ENCODE assay signal across 21 mouse cellular contexts in the genomic region with DNA sequence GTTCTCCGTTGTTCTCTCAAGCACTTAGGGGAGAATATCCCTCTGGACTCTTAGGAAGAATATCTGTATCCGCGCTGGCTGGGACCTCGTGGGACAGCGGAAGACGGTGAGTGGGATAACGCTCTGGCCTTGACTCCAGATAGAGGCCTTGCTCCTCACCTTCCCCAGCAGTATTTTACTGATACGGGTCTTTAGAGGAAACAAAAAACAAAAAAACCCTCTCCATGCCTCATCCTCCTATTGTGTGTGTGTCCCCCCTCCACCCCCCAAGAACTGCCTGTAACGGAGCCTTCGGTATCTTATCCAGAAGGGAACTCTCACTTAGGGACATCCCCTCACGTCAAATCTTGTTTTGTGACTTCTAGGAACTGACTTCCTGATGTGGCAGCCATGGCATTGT. TPM values are rescaled to one million over a fixed set of nuclear protein-coding genes. Genes with fewer than 3 reads are reported as not detected.
DNase-seq lines count a peak whose midpoint lies in the region; ATAC-seq and TF ChIP-seq lines count a peak whose summit lies in the region.
"Had no signal": no experiment of that assay in that cellular context is flagged by ENCODE, and none has a peak within 500 bp of the region (broad histone marks: within the 10 kb centered on the region; RNA-seq: fewer than 3 reads in every experiment).

TSS of gene Oit3 (minus strand) at position 44 of the 400 bp plus-strand sequence.

- ATAC-seq in heart, embryonic 13.5 days (ENCODE audit: extremely low read depth, insufficient number of reproducible peaks, low FRiP score, low TSS enrichment) = no peak
- ATAC-seq in liver, embryonic 12.5 days = no peak
- no peak; the same call in 1 of the 2 replicates for ATAC-seq in liver, embryonic 14.5 days (ENCODE audit: insufficient read depth)
- ATAC-seq: forebrain, embryonic 16.5 days had no signal

- no peaks in the 10 kb centered on the region for H3K27me3 ChIP-seq in heart, embryonic 13.5 days (replicated peaks)
- no peaks in the 10 kb centered on the region for H3K27me3 ChIP-seq in liver, adult 2 months (ENCODE audit: control insufficient read depth, insufficient read depth, low read length)
- H3K27me3 ChIP-seq in liver, embryonic 12.5 days (replicated peaks) = no peaks in the 10 kb centered on the region; the same call in 1 of the 2 replicates
- no peaks in the 10 kb centered on the region for H3K27me3 ChIP-seq in liver, embryonic 14.5 days (ENCODE audit: control insufficient read depth, insufficient read depth, low read length)
- H3K27me3 ChIP-seq: hindbrain, embryonic 12.5 days had no signal

- H3K79me2 ChIP-seq in liver, adult 2 months (ENCODE audit: control insufficient read depth, insufficient read depth, low read length) = no peaks in the 10 kb centered on the region; the same call in 1 of the 2 replicates

- TF ChIP-seq CTCF in liver, adult 2 months (IDR thresholded peaks at IDR 0.05; ENCODE audit: low read depth, low read length) = no peak
- TF ChIP-seq CTCF in liver, embryonic 14.5 days (IDR thresholded peaks at IDR 0.05; ENCODE audit: low read depth) = no peak

- no peak for DNase-seq in heart, postnatal 36 days
- peak; percentile 22 for DNase-seq in liver, adult 2 months (ENCODE audit: extremely low read depth, low read depth, low spot score)
- DNase-seq in liver = no peak
- no peak for DNase-seq in liver, embryonic 14.5 days (ENCODE audit: low read depth in 3 of 3, low spot score in 3 of 3)
- no peak for DNase-seq in testis, postnatal 10 days (ENCODE audit: low spot score)
- DNase-seq: adrenal gland, adult 2 months; cerebellum, adult 11 months; cerebellum, adult 9-11 months; gastrocnemius, postnatal 25 days; heart, adult 2 months; kidney, adult 11 months; layer of hippocampus, adult 9-11 months; lung, adult 18-20 months had no signal

- no peak for TF ChIP-seq EP300 in liver, embryonic 14.5 days (IDR thresholded peaks at IDR 0.05; ENCODE audit: low read depth)

- 0 out of 2 replicates have a peak within 1 kb of the TSS, but pooled peaks have one; percentile 53 for H3K27ac ChIP-seq in heart, embryonic 13.5 days (replicated peaks)
- H3K27ac ChIP-seq in liver, adult 2 months (replicated peaks; ENCODE audit: insufficient read depth, low read depth, low read length) = peak within 1 kb of the TSS; percentile 83
- H3K27ac ChIP-seq in liver, embryonic 12.5 days = no peak within 1 kb of the TSS
- H3K27ac ChIP-seq in liver, embryonic 14.5 days = no peak within 1 kb of the TSS
- H3K27ac ChIP-seq: forebrain, embryonic 10.5 days; heart, adult 2 months; hindbrain, embryonic 12.5 days; kidney, postnatal 0 days; midbrain, embryonic 10.5 days had no signal

- H3K9ac ChIP-seq in heart, embryonic 13.5 days = no peak within 1 kb of the TSS
- H3K9ac ChIP-seq in liver, adult 2 months (ENCODE audit: low read depth, low read length) = peak within 1 kb of the TSS; percentile 67
- no peak within 1 kb of the TSS for H3K9ac ChIP-seq in liver, embryonic 12.5 days
- no peak within 1 kb of the TSS for H3K9ac ChIP-seq in liver, embryonic 14.5 days (replicated peaks)
- H3K9ac ChIP-seq: hindbrain, embryonic 12.5 days had no signal

- no peaks in the 10 kb centered on the region for H3K9me3 ChIP-seq in heart, embryonic 13.5 days
- no peaks in the 10 kb centered on the region for H3K9me3 ChIP-seq in liver, embryonic 12.5 days (replicated peaks)
- H3K9me3 ChIP-seq in liver, embryonic 14.5 days (ENCODE audit: control insufficient read depth, low read length) = no peaks in the 10 kb centered on the region
- H3K9me3 ChIP-seq: forebrain, embryonic 10.5 days; hindbrain, embryonic 12.5 days; midbrain, embryonic 10.5 days had no signal

- no peak within 1 kb of the TSS for H3K4me2 ChIP-seq in heart, embryonic 13.5 days
- H3K4me2 ChIP-seq in liver, embryonic 12.5 days = no peak within 1 kb of the TSS
- H3K4me2 ChIP-seq in liver, embryonic 14.5 days (ENCODE audit: low read depth) = no peak within 1 kb of the TSS
- H3K4me2 ChIP-seq: hindbrain, embryonic 12.5 days had no signal

- intact Hi-C loops in heart, postnatal 36 days (cut with DNase I) = no loop called here

- no peak for TF ChIP-seq POLR2A in liver, adult 2 months (IDR thresholded peaks at IDR 0.05; ENCODE audit: extremely low read depth, insufficient read depth, low read length)

- H3K4me1 ChIP-seq in heart, embryonic 13.5 days = peaks cover 60% of the 10 kb centered on the region
- peaks cover 13% of the 10 kb centered on the region for H3K4me1 ChIP-seq in liver, adult 2 months (ENCODE audit: control insufficient read depth, insufficient read depth, low read length)
- H3K4me1 ChIP-seq in liver, embryonic 12.5 days = peaks cover 20% of the 10 kb centered on the region
- H3K4me1 ChIP-seq in liver, embryonic 14.5 days (replicated peaks; ENCODE audit: control insufficient read depth in 2 of 2, insufficient read depth in 2 of 2, low read length in 1 of 2) = peaks cover 0 to 8% of the 10 kb centered on the region in 2 experiments; a peak in 2 of 4 replicates

- 52% methylated on average over 11 of the region's 11 CpGs for WGBS in heart, embryonic 13.5 days
- 81% methylated on average over 11 of the region's 11 CpGs for WGBS in liver, adult 2 months
- WGBS in liver, embryonic 12.5 days (ENCODE audit: insufficient replicate concordance) = 52% methylated on average over 11 of the region's 11 CpGs
- WGBS in liver, embryonic 14.5 days (ENCODE audit: insufficient replicate concordance) = 38% methylated on average over 11 of the region's 11 CpGs

- no peaks in the 10 kb centered on the region for H3K36me3 ChIP-seq in heart, embryonic 13.5 days
- H3K36me3 ChIP-seq in liver, adult 2 months (ENCODE audit: control insufficient read depth, insufficient read depth, low read length) = no peaks in the 10 kb centered on the region
- H3K36me3 ChIP-seq in liver, embryonic 12.5 days = no peaks in the 10 kb centered on the region
- H3K36me3 ChIP-seq in liver, embryonic 14.5 days (replicated peaks; ENCODE audit: control insufficient read depth, insufficient read depth, low read depth) = no peaks in the 10 kb centered on the region
- H3K36me3 ChIP-seq: forebrain, embryonic 10.5 days; hindbrain, embryonic 12.5 days; midbrain, embryonic 10.5 days had no signal

- no peak within 1 kb of the TSS for H3K4me3 ChIP-seq in heart, embryonic 13.5 days
- peak within 1 kb of the TSS; percentile 50 for H3K4me3 ChIP-seq in liver, adult 2 months (ENCODE audit: insufficient read depth, low read depth, low read length)
- peak within 1 kb of the TSS; percentile 8; the same call in 1 of the 2 replicates for H3K4me3 ChIP-seq in liver, embryonic 12.5 days
- peak within 1 kb of the TSS in 1 of 2 experiments; percentile 35; a peak in 1 of 4 replicates for H3K4me3 ChIP-seq in liver, embryonic 14.5 days (ENCODE audit: insufficient read depth in 1 of 2, low read depth in 2 of 2, low read length in 2 of 2)
- H3K4me3 ChIP-seq: forebrain, embryonic 10.5 days; heart, adult 2 months; hindbrain, embryonic 12.5 days; midbrain, embryonic 10.5 days had no signal

RNA-seq across cellular contexts. Expression of gene Oit3, which starts in this region (rescaled TPM):
- 5.4 and 5.6 TPM in 2 replicates for polyA plus RNA-seq in heart, embryonic 13.5 days (2015; fragmentation: Nextera tagmentation; extraction: Ambion mirVana)
- total RNA-seq in heart, postnatal 36 days (2021) = not detected
- 30.1 and 32.8 TPM in 2 replicates for total RNA-seq in liver, adult 2 months (2014; rRNA removed)
- polyA plus RNA-seq in liver, adult 2 months (2012; rRNA removed) = 20.3 and 26.1 TPM in 2 replicates
- polyA plus RNA-seq in liver, embryonic 12.5 days (2016; fragmentation: Nextera tagmentation; extraction: Ambion mirVana) = 32.4 and 37.4 TPM in 2 replicates
- 14.9 and 16.0 TPM in 2 replicates for polyA plus RNA-seq in liver, embryonic 14.5 days (2012; rRNA removed)
- 17.5 and 17.6 TPM in 2 replicates for polyA plus RNA-seq in liver, embryonic 14.5 days (2014; fragmentation: Nextera tagmentation; extraction: Ambion mirVana)
- total RNA-seq: heart, adult 2 months; MEL had no signal

Comparison
In these comparisons a context has a peak if more than half of its experiments do, and no peak if none do; other contexts are left out.
1. RNA of gene Oit3 (total RNA-seq): 30.1 to 32.8 TPM in liver, adult 2 months; not detected in heart, postnatal 36 days; every median in the first group is over 10 times any median in the second.
2. H3K27ac ChIP-seq: peak in heart, embryonic 13.5 days (single experiment) and liver, adult 2 months (single experiment); none in liver, embryonic 12.5 days (single experiment) and liver, embryonic 14.5 days (single experiment).